Mouse (Mus musculus): ENCODE measurements around the gene Clec16a.

Gene Clec16a

DNA sequence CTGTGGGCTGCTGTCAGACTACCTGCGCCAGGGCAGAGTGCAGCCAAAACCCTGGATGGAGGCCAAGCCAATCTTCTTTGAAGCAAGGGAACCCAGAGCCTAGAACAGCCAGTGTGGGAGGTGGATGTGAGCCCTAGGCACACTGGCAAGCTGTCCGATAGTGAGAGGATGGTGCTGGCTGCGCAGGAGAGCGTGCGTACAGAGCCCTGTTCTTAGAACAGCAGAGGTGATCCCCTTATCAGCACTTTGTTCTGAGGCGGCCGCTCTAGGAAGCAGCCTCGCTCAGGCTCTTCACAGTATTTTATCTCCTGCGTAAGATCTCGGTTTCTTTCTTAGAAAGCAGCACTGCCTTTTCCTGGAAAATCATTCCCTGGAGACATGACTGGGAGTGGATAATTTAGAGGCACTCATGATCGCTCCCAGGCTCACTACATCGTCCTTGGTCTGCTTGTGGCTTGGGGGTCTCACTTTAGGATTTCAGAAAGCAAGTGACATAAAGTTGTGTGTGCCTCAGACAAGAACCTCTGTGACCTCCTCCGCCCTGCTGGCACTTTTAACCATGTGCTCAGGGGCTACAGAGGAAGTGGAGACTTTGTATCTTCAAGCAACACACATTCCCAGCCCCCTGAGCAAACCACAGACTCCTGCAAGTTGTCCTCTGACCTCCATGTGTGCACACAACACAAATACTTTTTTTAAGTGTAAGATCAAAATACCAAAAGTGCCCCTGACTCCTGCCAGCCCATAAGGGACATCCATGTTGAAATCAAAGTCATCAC lies 94.2 kb downstream of the Clec16a start:
- no peak for DNase-seq (ENCODE audit: extremely low read depth, insufficient read length, low spot score)

DNA sequence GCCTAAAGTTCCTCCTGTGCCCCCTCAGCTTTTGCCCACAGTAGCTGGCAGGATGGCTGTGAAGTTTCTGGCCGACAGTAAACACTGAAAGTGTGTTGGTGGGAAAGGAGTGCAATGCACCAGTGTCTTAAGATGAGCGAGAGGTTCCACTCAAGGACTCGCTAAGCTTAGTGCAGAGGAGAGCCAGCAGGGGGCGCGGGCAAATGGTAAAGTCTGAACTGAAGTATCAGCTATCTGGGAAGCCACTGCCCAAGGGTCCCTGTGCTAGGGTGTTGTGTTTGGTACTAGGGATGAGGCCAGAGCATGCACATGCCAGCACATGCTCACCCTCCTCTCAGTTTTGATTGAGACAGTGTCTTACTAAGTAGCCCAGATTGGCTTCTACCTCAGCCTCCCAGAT lies 94.9 kb downstream of the Clec16a start:
- peak; percentile 49 for DNase-seq (ENCODE audit: extremely low read depth, insufficient read length, low spot score)

DNA sequence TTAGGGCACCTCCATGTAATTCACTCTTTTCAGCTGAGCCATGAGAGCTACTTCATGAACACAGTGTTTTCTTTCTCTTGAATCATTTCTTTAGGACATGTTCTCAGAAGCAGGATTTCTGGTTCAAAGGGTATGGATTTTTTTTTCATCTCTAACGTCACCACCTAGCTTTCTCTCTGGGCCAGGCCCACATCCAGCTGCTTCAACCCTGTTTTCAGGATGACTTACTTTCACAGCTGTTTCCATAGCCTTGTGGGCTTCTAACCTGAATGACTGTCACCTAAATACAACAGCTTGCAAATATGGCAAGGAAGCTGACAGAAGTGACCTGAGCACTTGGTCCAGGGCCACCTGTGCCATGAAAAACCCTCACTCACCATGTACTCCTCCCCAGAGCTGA lies 96.0 kb downstream of the Clec16a start:
- DNase-seq (ENCODE audit: extremely low read depth, insufficient read length, low spot score), result no peak

DNA sequence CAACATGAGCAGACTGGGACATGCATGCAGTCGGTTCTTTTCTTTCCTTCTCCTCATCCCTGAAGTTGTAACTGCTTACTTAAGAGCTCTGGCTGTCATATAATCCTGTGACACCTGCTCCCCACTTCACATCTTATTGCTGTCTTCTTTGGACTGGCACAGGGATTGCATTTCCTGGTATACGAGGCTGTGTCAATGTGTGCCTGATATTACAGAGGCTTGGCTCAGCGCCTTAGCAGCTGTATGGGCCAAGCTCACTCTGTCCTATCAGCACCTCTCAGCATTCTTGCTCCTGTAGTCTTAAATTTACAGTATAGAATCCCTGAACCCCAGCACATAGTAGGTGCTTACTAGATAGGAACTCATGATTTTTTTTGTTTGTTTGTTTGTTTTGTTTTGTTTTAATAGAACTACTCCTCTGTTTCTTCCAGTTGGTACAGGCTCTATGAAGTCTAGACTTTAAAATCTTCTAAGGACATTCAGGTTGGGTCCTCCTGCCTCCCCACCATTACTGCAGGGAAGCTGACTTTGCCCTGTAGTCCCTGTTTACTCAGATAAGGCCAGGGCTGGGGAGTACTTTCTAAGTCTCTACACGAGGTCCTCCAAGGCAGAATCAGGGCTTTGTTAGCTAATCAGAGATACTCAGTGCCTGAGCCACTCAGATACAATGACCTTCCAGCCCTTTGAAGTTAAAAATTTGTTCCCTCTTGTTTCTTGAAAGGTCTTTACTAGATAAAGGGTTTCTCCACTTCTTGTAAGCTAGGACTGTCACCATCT lies 97.9 kb downstream of the Clec16a start:
- no peak for DNase-seq (ENCODE audit: extremely low read depth, insufficient read length, low spot score)

DNA sequence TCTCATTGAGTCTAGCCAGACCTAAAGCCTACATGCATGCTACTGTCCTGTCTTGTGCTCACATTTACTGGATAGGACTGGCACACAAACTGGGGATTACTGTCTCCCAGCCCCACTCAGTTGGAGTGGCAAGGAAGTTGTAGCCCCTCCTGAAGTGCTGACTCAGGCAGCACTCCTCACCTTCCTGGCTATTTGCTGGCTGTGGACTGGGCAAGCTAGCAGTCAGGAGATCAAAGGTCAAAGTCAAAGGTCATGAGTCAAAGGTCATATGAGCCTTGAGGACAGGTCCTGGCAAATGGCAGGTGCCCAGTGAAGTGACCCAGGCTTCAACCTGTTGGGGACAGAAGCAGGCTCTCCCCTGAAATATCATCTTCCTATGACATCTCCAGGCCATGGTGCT lies 99.1 kb downstream of the Clec16a start:
- DNase-seq (ENCODE audit: extremely low read depth, insufficient read length, low spot score), result no peak

DNA sequence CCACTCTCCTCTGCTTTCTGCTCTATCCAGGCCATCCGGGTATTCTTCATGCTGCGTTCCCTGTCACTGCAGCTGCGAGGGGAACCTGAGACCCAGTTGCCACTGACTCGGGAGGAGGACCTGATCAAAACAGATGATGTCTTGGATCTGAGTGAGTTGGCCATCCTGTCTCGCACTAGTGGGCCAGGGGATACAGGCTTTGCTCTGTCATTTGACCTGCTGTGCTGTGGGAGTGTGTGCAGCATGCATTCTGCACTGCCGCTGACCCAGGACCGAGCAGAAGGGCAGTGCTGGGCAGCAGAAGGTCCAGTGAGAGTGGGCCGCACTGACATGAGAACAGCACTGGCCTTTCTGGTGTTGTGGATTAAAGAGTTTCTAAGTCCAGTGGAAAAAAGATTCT lies 99.6 kb downstream of the Clec16a start:
- no peak for DNase-seq (ENCODE audit: extremely low read depth, insufficient read length, low spot score)

DNA sequence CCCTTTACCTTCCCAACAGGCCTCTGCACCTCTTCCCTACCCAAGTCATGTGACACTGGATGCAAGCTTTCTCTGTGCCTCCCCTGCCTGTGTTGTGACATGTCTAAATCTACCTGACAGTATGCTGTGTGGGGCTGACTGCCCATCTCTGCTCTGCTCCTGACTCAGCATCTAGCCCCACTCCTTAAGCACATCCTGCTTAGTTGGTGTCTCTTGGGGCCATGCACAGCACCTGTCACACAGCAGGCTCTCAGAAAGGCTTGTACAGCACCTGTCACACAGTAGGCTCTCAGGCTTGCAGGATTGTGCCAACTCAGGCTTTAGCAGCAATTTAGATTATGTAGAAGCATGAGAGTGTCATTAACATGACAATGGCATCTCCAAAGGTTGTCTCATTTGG lies 106.7 kb downstream of the Clec16a start:
- no peak for DNase-seq (ENCODE audit: extremely low read depth, insufficient read length, low spot score)

DNA sequence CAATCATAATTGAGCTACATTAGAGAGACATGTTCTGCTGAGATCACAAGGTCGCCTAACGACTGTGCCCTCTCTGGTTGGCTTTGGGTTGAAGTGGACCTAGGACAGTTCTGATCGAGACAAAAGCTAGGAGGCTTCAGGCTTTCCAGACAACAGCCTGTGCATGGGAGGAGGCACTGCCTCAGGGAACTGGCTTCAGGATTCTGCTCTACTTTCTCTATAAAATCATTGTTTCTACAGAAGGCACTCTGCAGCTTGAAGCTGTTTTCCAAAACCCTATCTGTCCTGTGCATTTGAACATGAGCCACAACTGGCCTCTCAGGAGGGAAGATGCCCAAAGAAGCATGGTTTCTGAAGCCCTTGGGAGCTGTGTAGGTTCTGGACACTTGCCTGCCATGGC lies 107.8 kb downstream of the Clec16a start:
- no peak for DNase-seq (ENCODE audit: extremely low read depth, insufficient read length, low spot score)

DNA sequence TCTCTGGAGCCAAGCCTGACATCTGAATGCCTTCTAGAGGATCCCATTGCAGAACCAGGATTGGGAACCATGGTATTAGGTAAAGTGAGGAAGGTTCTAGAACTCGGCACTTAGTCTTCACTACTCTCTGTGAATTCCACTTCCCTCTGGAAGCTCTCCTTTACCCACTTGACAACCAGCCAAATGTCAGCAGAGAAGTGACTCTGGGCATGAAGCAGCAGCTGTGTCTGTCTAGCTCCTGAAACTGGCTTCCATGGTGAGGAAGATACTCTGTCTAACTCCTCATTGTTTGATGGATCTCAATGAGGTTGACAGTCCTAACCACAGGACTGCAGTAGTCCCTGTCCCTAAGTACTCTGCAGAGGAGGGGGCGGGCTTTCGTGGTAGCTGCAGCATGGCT lies 110.1 kb downstream of the Clec16a start:
- DNase-seq (ENCODE audit: extremely low read depth, insufficient read length, low spot score), result no peak

DNA sequence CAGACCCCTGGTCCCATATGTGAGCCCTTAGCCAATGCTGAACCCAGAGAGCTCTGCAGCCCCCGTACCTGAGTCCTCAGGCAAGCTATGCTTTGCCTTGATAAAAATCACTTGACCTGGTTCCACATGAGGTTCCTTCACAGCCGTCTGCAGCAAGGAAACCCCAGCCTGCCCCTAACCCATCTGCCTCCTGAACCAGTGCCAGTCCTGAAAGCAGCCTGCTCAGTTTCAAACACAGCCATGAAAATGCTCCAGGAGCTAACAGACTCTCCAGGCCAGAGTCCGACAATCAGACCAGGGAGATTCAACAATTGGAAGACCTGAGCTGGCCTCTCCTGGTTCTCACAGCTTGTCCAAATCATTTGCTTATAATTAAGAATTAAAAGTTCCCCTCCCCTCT lies 110.8 kb downstream of the Clec16a start:
- DNase-seq (ENCODE audit: extremely low read depth, insufficient read length, low spot score), result no peak

DNA sequence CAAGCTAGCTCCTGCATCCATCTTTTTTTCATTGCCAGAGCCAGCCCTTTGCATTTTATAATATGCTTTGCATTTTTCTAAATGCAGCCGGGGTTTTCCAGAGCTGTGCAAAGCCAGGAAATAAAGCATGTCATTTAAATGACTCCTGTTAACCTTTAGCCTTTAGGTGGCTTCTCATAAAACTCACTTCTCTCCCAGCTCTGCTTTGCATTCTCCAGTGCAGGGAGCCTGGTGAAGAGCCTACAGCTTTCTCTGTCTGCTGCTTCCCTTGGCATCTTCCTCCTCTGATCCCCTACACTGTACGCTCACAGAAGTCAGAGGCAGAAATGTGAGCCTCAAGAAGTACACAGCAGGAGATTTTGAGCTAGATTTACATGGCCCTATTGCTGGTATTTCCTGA lies 111.3 kb downstream of the Clec16a start:
- DNase-seq (ENCODE audit: extremely low read depth, insufficient read length, low spot score), result no peak

DNA sequence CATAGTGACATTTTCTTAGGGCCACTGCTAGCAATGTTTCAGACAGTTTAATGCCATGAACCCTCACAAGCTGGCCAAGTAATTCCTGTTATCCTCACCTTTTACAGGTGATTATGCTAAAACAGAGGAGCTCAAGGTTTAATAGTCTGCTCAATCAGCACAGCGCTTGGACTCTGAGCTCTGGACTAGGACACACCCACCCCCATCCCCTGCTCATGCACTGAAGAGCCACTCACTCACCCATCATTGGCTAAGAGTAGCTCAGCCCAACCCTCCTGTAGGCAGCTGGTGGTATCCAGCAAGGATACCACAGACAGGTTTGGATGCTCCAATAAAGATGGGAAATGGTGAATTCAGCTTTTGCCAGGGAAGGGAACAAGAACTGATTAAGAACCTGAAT lies 111.8 kb downstream of the Clec16a start:
- DNase-seq (ENCODE audit: extremely low read depth, insufficient read length, low spot score), result no peak

DNA sequence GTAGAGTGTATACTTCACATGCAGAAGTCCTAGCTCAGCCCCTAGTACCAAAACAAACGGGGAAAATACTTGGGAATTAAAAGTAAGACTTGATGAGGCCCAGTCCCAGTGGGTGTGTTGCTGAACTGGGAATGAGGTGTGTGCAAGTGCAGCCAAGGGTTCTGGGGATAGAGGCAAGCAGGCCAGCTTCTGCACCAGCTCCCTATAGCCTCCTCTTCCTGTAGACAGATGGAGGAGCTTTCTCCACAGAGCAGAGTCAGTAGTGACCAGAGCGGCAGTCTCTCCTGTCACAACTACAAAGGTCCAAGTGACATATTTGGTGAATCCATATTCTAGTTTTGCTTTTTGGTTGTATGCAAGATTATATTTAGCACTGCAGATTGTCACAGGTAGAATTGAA lies 114.1 kb downstream of the Clec16a start:
- DNase-seq (ENCODE audit: extremely low read depth, insufficient read length, low spot score), result no peak

DNA sequence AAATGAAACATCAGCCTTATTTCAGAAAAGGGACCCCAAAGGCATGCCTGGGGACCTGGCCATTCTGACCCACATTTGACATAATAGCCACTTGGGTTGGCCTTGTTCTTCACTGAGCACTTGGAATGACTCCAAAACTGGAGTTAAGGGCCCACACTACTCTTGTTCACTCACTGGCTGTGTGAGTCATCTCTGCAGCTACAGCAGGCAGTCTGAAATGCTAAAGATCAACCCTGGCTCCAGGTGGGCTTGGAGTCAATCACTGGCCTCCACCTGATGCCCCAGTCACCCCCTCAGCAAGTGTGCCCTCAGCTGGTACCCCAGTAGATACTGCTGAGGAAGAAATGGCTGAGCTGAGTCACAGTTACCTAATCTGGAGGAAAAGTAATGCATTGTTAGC lies 115.4 kb downstream of the Clec16a start:
- DNase-seq (ENCODE audit: extremely low read depth, insufficient read length, low spot score), result peak; percentile 33

DNA sequence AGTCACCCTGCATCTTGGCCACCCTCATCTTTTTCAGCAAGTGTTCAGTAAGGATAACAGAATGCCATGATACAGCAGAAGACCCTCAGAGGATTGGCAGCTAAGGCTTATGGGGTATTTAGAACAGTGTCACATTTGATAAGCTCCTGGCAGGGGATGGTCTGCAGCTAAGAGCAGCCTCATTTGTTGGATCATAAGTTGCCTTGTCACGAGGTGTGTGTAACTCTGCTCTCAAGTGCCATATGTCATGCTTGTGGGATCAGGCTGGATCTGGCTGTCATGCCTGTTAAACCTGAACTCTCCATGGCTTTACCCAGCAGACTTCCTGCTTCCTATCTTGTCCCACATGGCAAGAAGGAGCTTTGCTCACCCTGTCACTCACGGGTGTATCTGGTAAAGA lies 116.2 kb downstream of the Clec16a start:
- no peak for DNase-seq (ENCODE audit: extremely low read depth, insufficient read length, low spot score)

DNA sequence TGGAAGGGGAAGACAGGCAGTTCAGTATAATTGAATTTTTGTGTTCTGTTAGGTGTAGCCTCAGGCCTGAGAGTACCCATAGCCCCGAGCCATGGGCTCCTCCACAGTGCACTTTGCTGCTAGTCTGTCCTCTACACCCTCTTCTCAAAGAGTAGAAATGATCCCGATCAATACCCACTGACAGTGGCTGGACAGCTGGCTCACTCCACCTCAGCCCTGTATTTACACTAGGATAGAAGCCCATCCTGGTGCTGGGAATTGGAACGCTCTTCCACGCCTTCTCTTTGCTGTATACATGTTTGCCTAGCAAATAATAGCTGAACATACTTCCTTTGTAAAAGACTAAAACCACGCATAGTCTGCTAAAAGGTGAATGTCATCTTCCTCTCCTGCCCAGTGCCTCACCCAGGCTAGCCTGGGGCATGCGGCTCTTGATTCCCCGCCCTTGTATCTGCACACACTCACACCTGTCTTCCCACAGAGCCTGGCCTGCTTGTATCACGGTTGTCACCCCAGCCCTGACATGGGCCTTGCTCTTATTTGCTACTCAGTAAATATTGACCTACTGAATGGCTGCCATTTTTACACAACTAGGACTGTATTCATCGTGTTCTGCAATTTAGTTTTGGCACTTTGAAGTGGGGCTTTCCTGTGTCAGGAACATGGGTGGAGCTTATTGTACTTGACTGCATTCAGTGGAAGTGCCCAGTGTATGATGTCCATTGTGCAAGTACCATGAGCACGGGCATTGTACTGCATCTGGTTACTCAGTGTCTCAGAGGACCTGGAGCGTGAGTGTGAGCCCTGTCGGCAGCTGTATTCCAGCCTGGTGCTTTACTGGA lies 119.0 kb downstream of the Clec16a start:
- DNase-seq (ENCODE audit: extremely low read depth, insufficient read length, low spot score), result no peak

DNA sequence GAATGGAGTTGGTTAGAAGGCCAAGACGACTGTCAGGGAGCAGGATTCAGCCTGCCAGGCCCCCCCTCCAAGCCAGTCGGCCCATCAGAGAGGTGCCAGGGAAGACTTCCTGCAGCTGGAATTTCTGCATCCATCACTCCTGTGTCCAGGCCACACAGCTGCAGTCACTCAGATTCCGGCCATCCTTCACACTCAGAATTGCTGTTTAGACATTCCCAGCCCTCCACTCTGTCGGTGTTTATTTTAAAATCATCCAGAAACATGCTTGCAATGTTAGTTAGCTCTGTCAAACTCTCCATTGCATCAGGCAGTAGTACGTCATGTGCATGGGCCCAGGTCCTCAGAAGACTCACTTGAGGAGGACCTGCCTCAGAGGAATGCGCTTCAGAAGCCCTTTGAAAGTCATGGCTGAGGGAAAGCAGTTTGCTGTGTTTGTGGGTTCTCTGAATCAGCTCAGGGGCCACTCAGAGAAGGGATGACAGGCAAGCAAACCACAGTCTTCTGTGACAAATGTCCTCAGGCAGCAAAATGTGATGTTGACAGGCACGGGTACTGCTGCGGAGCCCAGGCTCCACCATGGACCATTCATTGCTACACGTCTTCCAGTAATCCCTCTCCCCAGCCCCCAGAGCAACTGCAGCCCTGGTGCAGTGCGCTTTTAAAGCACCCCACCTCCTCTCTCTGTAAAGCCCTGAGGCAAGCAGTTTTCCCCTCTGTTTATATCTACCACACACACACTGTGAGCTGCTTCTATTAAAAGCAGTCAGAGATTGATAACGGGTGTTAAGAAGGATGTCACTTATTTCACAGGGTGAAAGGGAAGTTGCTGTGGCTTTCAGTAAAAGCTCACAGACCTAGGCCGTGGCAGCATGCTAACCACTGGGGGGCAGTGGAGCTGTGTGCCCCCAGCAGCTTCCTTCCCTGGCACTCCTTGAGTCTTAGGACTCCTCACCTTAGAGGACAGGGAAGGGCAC lies 120.1 kb downstream of the Clec16a start:
- DNase-seq (ENCODE audit: extremely low read depth, insufficient read length, low spot score), result peak; percentile 26

DNA sequence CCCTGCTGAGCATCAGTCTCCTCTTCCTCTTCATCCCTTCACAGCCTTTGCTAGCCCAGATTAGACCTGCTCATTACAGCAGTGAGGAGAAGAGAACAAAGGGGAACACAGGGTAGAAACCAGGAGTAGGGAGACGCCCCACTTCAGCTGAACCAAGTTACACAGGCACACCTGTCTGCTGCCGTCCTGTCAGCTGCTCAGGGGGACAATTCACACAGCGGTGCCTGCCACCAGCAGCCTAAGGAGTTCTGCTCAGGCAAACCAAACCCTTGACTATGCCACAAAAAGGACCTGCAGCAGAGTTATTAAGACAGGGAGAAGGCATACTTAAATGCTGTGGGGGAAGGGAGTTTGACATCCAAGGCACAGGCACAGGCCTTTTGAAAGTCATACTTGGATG lies 121.6 kb downstream of the Clec16a start:
- no peak for DNase-seq (ENCODE audit: extremely low read depth, insufficient read length, low spot score)

DNA sequence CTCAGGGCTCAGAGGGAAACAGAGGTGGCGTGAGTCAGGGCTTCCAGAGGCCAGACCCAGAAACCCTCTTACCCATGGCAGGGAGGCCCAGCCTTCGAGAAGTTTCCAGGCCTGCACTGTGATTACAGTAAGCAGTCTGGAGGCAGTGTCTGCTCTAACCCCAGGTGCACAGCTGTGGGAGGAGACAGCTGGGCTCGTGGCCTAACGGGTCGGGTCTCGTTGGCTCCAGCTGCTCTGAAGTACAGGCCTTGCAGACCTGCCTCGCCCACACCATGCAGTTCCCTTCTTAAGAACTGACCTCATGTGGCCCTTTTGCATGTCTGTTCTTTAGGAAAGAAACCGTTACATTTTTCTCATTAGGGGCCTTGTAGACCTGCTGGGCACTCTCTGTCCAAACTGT lies 123.3 kb downstream of the Clec16a start:
- no peak for DNase-seq (ENCODE audit: extremely low read depth, insufficient read length, low spot score)

DNA sequence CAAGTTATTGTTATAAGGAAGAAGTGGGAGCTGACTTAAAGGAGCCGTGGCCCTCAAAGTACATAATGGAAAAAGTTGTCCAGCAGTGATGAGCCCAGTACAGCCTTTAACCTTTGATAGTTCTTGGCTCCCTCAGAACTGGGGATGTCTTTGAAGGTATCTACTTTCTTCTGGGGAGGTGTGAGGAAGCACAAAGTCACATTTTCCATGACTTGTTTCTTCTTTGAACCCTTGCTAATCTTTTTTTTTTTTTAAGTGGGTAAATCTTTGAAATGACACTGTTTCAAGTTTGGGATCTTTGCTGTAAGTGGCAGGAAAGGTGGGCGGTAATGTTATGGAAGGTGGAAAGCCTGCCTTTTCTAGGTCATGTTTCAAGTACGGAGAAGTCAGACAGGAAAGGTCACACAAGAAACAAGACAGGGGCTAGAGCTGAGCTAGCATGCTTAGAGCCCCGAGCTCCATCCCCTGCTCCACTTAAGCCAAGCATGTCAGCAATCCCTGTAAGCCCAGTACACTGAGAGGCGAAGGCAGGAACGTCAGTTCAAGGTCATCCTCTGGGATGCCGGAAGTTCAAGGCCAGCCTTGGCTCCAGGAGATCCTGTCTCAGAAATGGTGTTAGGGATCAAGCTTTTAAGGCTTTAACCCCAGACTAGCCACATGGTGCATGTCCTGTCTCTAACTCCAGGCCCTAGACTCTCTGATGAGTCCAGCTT lies 124.0 kb downstream of the Clec16a start:
- DNase-seq (ENCODE audit: extremely low read depth, insufficient read length, low spot score), result no peak
